Mouse (Mus musculus): ENCODE results near the gene Opn3. TPM values are rescaled to one million over a fixed set of nuclear protein-coding genes. Genes with fewer than 3 reads are reported as not detected.

Gene Opn3
- 1.0 and 1.3 TPM in 2 replicates for polyA plus RNA-seq (2015; fragmentation: Nextera tagmentation; extraction: Ambion mirVana)

DNA sequence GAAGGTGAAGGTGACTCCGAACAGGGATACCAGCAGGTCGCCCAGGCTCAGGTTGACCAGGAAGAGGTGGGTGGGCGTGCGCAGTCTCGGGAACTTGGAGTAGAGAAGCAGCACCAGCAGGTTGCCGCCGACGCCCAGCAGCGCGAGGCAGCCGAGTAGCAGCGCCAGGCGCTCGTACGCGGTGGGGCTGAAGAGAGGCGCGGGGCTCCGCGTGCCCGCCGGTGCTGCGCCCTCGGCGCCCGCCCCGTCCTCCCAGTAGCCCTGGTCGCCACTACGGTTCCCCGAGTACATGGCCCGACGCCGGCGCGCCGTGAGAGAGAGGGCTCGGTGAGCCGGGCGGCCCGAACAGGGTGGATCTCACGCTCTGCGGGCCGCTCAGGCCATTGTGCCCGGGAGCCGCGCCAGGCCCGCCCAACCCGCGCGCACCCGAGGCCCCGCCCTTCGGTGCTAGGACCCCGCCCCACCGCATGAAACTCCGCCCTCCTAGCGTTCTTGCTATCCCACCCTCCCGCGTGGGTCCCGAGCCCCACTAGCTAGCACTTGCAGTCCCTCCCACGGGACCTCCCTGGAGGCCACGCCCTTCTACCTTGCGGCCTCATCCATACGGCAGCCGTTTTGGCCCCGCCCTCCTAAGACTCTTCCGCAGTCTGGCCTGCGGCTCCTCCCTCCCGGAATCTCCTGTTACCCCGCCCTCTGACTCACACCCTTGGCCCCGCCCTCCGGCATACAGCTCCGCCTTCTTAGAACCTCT, at the start of gene Opn3, which contains the start of gene Chml:
TSS of gene Opn3 (minus strand) at position 531 of the 751 bp plus-strand sequence.
TSS of gene Chml (minus strand) at position 656 of the 751 bp plus-strand sequence.
- ATAC-seq (ENCODE audit: low read depth): peak; percentile 94
- H3K9ac ChIP-seq (ENCODE audit: low read depth, low read length): peak within 1 kb of the TSS; percentile 83
- H3K4me3 ChIP-seq (ENCODE audit: low read depth, low read length): peak within 1 kb of the TSS; percentile 80
- H3K9me3 ChIP-seq (replicated peaks; ENCODE audit: control insufficient read depth, low read length): no peaks in the 10 kb centered on the region
- no peaks in the 10 kb centered on the region for H3K27me3 ChIP-seq (ENCODE audit: control insufficient read depth, insufficient read depth, low read depth, low read length)
- peaks cover 11% of the 10 kb centered on the region for H3K4me1 ChIP-seq (ENCODE audit: control insufficient read depth, low read depth, low read length)
- under 1% methylated on average over 67 of the region's 73 CpGs for WGBS (ENCODE audit: insufficient replicate concordance)
- peak within 1 kb of the TSS; percentile 76 for H3K27ac ChIP-seq (ENCODE audit: low read length)
- peak within 1 kb of the TSS; percentile 99 for H3K4me2 ChIP-seq (ENCODE audit: low read depth, low read length)
- H3K36me3 ChIP-seq (ENCODE audit: control insufficient read depth, insufficient read depth): no peaks in the 10 kb centered on the region

DNA sequence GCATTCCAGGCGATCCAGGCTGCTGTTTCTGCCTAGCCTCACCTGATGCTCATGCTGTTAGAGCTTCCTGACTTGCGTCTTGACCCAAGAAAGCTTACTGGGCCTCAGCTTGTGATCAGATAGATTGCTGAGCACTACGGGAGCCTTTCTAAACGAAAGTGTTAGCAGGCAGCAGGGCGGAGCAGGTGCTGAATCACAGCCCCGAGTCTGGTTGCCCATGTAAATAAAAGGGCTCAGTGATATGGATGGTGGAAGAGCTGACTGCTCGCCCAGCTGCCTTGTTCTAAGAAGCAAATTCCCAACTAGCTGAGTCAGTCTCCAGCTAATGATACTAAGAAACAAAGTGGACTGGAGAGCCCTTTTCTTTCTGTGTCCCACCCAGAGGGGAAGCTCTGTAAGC, 33.2 kb upstream of the Opn3 start:
- Histone ChIP-seq H3K27ac (ENCODE audit: low read length) (no peak overlapping the region), H3K27me3 (ENCODE audit: control insufficient read depth, insufficient read depth, low read depth, low read length) (no peaks in the 10 kb centered on the region), H3K9ac (ENCODE audit: low read depth, low read length) (no peak overlapping the region), H3K4me1 (ENCODE audit: control insufficient read depth, low read depth, low read length) (no peaks in the 10 kb centered on the region), H3K36me3 (ENCODE audit: control insufficient read depth, insufficient read depth) (no peaks in the 10 kb centered on the region), H3K9me3 (replicated peaks; ENCODE audit: control insufficient read depth, low read length) (no peaks in the 10 kb centered on the region), H3K4me3 (ENCODE audit: low read depth, low read length) (no peak overlapping the region), H3K4me2 (ENCODE audit: low read depth, low read length) (no peak overlapping the region)
- 18% methylated on average over 7 of the region's 7 CpGs for WGBS (ENCODE audit: insufficient replicate concordance)
- no peak for ATAC-seq (ENCODE audit: low read depth)

DNA sequence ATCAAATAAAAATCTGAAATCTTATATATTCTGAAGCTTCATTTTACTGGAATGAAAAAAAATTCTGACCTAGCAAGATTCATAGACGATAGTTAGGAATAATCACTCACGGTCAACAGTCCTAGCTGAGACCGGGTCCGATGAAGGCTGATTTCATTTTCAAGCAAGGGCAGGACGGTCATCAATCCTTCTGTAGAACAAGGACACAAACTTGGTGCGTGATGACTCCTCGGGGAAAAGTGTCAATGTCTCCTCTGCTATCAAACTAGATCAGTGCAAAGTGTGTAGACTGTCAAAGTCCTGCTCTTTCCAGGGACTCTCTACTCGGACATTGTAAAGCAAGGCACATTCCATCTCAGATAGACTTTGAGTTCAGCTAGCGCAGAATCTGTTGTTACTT, 24.3 kb upstream of the Opn3 start:
- Histone ChIP-seq H3K36me3 (ENCODE audit: control insufficient read depth, insufficient read depth) (no peaks in the 10 kb centered on the region), H3K4me2 (ENCODE audit: low read depth, low read length) (no peak overlapping the region), H3K27me3 (ENCODE audit: control insufficient read depth, insufficient read depth, low read depth, low read length) (no peaks in the 10 kb centered on the region), H3K9ac (ENCODE audit: low read depth, low read length) (no peak overlapping the region), H3K4me1 (ENCODE audit: control insufficient read depth, low read depth, low read length) (no peaks in the 10 kb centered on the region), H3K9me3 (replicated peaks; ENCODE audit: control insufficient read depth, low read length) (no peaks in the 10 kb centered on the region), H3K27ac (ENCODE audit: low read length) (no peak overlapping the region), H3K4me3 (ENCODE audit: low read depth, low read length) (no peak overlapping the region)
- WGBS (ENCODE audit: insufficient replicate concordance): 68% methylated on average over 9 of the region's 9 CpGs
- no peak for ATAC-seq (ENCODE audit: low read depth)

DNA sequence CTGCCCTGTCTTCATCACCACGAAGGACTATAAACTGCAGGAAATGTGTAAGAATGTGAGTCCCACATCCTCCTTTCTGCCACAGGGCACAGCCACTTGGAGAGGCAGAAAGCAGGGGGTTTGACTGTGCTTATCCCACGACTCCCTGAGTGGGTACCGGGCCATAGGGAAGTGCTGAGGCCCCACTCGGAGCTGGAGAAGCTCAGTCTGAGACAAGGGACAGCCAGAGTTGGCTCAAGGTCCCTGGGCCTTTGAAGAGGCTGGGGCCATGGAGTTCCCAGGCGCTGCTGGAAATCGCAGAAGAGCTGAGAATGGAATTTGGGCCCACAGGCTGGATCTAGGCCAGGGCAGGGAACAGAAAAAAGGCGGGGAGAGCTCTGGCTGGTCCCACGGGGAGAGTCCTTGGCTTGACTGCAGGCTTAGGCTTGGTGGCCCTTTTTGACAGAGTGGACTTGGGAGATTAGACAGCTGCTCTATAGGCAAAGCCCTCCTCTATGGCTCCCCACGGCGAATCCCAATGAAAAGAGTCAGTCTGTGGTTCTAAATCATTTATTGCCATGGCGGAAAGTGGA, 19.8 kb upstream of the Opn3 start:
- H3K4me2 ChIP-seq (ENCODE audit: low read depth, low read length): no peak overlapping the region
- no peaks in the 10 kb centered on the region for H3K4me1 ChIP-seq (ENCODE audit: control insufficient read depth, low read depth, low read length)
- H3K36me3 ChIP-seq (ENCODE audit: control insufficient read depth, insufficient read depth): no peaks in the 10 kb centered on the region
- no peak overlapping the region for H3K27ac ChIP-seq (ENCODE audit: low read length)
- no peak overlapping the region for H3K4me3 ChIP-seq (ENCODE audit: low read depth, low read length)
- H3K27me3 ChIP-seq (ENCODE audit: control insufficient read depth, insufficient read depth, low read depth, low read length): no peaks in the 10 kb centered on the region
- WGBS (ENCODE audit: insufficient replicate concordance): 59% methylated on average over 11 of the region's 11 CpGs
- ATAC-seq (ENCODE audit: low read depth): no peak
- H3K9me3 ChIP-seq (replicated peaks; ENCODE audit: control insufficient read depth, low read length): no peaks in the 10 kb centered on the region
- no peak overlapping the region for H3K9ac ChIP-seq (ENCODE audit: low read depth, low read length)

DNA sequence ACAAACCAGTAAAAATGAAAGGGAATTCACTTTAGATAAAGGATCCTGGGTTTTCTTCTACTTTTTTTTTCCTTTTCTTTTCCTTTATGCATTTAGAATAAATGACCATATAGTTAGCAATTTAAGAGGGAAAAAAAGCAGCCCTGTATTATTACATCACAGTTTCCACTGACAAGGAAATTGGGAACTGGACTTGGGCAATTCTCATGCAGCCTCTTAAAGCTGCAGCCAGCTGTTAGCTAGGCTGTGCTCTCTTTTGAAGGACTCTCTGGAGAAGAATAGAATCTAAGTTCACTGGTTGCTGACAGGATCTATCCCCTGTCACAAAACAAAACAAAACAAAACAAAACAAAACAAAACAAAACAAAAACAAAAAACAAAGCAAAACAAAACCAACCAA, 15.4 kb upstream of the Opn3 start:
- H3K4me2 ChIP-seq (ENCODE audit: low read depth, low read length): no peak overlapping the region
- no peaks in the 10 kb centered on the region for H3K27me3 ChIP-seq (ENCODE audit: control insufficient read depth, insufficient read depth, low read depth, low read length)
- H3K4me3 ChIP-seq (ENCODE audit: low read depth, low read length): no peak overlapping the region
- no peaks in the 10 kb centered on the region for H3K36me3 ChIP-seq (ENCODE audit: control insufficient read depth, insufficient read depth)
- ATAC-seq (ENCODE audit: low read depth): no peak
- H3K4me1 ChIP-seq (ENCODE audit: control insufficient read depth, low read depth, low read length): no peaks in the 10 kb centered on the region
- no peak overlapping the region for H3K27ac ChIP-seq (ENCODE audit: low read length)
- H3K9ac ChIP-seq (ENCODE audit: low read depth, low read length): no peak overlapping the region
- H3K9me3 ChIP-seq (replicated peaks; ENCODE audit: control insufficient read depth, low read length): no peaks in the 10 kb centered on the region

DNA sequence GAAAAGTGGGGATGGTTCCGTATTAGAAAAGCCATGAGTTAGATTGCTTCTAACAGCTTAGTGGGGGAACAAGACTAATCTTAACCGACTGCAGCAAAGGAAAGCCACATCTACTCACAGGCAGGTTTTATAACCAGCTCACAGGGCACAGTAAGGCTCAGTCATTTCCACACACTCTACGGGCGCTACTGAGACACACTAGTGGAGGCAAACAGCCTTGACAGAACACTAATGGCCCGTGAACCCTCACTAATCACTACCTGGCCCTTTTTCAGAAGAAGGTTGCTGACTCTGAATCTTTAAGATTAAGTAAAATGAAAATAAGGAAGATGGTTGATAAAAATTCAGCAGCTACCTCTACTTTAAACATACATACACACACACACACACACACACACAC, 15.0 kb upstream of the Opn3 start:
- Histone ChIP-seq H3K36me3 (ENCODE audit: control insufficient read depth, insufficient read depth) (no peaks in the 10 kb centered on the region), H3K9ac (ENCODE audit: low read depth, low read length) (no peak overlapping the region), H3K27me3 (ENCODE audit: control insufficient read depth, insufficient read depth, low read depth, low read length) (no peaks in the 10 kb centered on the region), H3K27ac (ENCODE audit: low read length) (no peak overlapping the region), H3K4me3 (ENCODE audit: low read depth, low read length) (no peak overlapping the region), H3K9me3 (replicated peaks; ENCODE audit: control insufficient read depth, low read length) (no peaks in the 10 kb centered on the region), H3K4me1 (ENCODE audit: control insufficient read depth, low read depth, low read length) (no peaks in the 10 kb centered on the region), H3K4me2 (ENCODE audit: low read depth, low read length) (no peak overlapping the region)
- no peak for ATAC-seq (ENCODE audit: low read depth)
- WGBS (ENCODE audit: insufficient replicate concordance): 63% methylated on average over 5 of the region's 5 CpGs

DNA sequence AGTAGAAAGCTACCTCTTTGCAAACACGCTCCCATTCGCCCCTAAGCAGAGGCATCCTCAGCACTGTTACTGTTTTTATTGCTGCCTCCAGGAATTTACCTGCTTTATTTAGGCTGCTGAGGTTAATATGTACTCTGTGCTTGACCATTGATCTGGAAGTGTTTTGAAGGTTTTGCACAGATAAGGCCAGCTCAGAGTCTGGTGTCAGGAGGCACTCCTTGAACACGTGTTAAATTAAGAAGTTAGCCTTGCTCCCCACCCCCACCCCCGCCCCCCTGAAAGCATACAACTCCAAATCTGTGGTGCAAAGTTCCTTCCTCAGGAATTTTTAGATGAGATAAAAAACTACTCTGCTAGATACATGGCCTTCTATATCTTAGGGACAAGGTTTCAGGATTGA, 8.6 kb upstream of the Opn3 start:
- no peak overlapping the region for H3K9ac ChIP-seq (ENCODE audit: low read depth, low read length)
- H3K4me2 ChIP-seq (ENCODE audit: low read depth, low read length): no peak overlapping the region
- H3K27ac ChIP-seq (ENCODE audit: low read length): no peak overlapping the region
- H3K36me3 ChIP-seq (ENCODE audit: control insufficient read depth, insufficient read depth): no peaks in the 10 kb centered on the region
- H3K9me3 ChIP-seq (replicated peaks; ENCODE audit: control insufficient read depth, low read length): no peaks in the 10 kb centered on the region
- peak; percentile 24; the same call in 1 of the 2 replicates for ATAC-seq (ENCODE audit: low read depth)
- no peaks in the 10 kb centered on the region for H3K4me1 ChIP-seq (ENCODE audit: control insufficient read depth, low read depth, low read length)
- WGBS (ENCODE audit: insufficient replicate concordance): 46% methylated on average over 4 of the region's 4 CpGs
- H3K27me3 ChIP-seq (ENCODE audit: control insufficient read depth, insufficient read depth, low read depth, low read length): no peaks in the 10 kb centered on the region
- no peak overlapping the region for H3K4me3 ChIP-seq (ENCODE audit: low read depth, low read length)

DNA sequence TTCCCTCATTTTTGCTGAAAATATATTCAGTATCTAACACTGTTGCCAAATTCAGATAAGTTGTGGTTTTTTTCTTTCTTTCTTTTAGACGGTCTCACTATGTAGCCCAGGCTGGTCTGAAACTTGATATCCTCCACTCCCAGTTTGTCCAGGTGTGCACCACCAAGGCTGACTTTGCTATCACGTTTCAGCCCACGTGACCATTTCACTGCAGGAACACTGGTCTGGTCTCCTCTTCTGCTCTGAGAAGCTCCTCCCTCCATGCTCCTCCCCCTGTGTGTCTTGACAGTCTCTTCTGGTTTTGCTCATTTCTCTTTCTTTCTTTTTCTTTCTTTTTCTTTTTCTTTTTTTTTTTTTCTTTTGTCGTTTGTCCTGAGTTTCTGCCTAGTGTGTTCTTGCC, 7.2 kb upstream of the Opn3 start:
- H3K9ac ChIP-seq (ENCODE audit: low read depth, low read length): no peak overlapping the region
- 15% methylated on average over 4 of the region's 4 CpGs for WGBS (ENCODE audit: insufficient replicate concordance)
- no peak overlapping the region for H3K4me2 ChIP-seq (ENCODE audit: low read depth, low read length)
- H3K4me3 ChIP-seq (ENCODE audit: low read depth, low read length): no peak overlapping the region
- H3K27me3 ChIP-seq (ENCODE audit: control insufficient read depth, insufficient read depth, low read depth, low read length): no peaks in the 10 kb centered on the region
- no peaks in the 10 kb centered on the region for H3K4me1 ChIP-seq (ENCODE audit: control insufficient read depth, low read depth, low read length)
- no peaks in the 10 kb centered on the region for H3K36me3 ChIP-seq (ENCODE audit: control insufficient read depth, insufficient read depth)
- no peaks in the 10 kb centered on the region for H3K9me3 ChIP-seq (replicated peaks; ENCODE audit: control insufficient read depth, low read length)
- ATAC-seq (ENCODE audit: low read depth): no peak
- H3K27ac ChIP-seq (ENCODE audit: low read length): no peak overlapping the region

DNA sequence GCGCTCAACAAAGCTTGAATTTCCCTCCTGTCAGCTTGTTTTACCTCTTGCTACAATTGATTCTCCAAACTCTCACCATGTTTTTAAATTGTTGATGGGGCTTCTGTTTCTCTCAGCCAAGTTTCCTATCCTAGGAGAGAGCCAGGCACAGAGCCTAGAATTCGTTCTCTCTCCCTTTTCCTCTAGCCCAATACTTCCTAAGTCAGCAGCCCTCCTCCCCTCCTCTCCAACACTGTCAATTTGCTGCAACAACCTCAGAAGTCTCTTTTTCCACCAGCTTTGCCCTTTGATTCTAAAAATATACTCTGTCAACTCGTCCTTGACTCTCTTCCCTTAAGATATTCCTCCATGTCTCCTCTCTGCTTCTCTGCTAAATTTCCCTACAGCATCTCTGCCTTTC, 6.8 kb upstream of the Opn3 start:
- Histone ChIP-seq H3K4me2 (ENCODE audit: low read depth, low read length) (no peak overlapping the region), H3K4me1 (ENCODE audit: control insufficient read depth, low read depth, low read length) (no peaks in the 10 kb centered on the region), H3K4me3 (ENCODE audit: low read depth, low read length) (no peak overlapping the region), H3K36me3 (ENCODE audit: control insufficient read depth, insufficient read depth) (no peaks in the 10 kb centered on the region), H3K9ac (ENCODE audit: low read depth, low read length) (no peak overlapping the region), H3K9me3 (replicated peaks; ENCODE audit: control insufficient read depth, low read length) (no peaks in the 10 kb centered on the region), H3K27me3 (ENCODE audit: control insufficient read depth, insufficient read depth, low read depth, low read length) (no peaks in the 10 kb centered on the region), H3K27ac (ENCODE audit: low read length) (no peak overlapping the region)
- no peak for ATAC-seq (ENCODE audit: low read depth)
- WGBS (ENCODE audit: insufficient replicate concordance): 49% methylated on average over 3 of the region's 3 CpGs

Measured in liver, embryonic 16.5 days (tissue).